Mouse (Mus musculus): ENCODE results near the gene Mslnl. TPM values are rescaled to one million over a fixed set of nuclear protein-coding genes. Genes with fewer than 3 reads are reported as not detected.
"Not testable (repeated sequence)": the region's sequence is repeated elsewhere in the genome, so short reads cannot be mapped to it uniquely, and the experiment has no call there.

Mslnl gene
- total RNA-seq, 2 experiments from 2014 or later = not detected

DNA sequence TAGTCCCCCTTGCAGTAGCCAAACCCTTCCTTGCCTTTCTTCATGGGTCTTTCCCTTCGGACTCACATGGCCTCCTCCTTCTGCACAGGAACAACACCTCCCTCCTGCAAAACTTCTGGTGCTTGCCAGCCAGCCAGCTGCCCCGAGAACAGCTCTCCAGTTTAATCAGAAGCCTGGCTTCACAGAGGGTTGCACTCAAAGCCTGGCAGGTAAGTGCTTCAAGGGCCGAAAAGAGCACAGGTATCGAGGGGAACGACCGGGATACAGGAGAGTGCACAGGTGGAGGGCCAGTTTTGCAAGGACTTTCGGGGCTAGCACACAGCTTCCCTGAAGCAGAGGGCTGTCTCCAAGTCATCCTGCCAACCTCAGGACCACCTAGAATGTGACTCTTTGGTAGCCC lies 3.0 kb downstream of the Mslnl start:
- no peak for ATAC-seq (replicated peaks; ENCODE audit: low FRiP score, poor library complexity, severe bottlenecking)

GRCm38 (mm10) chr17:25741471-25741870 lies 5.6 kb downstream of the Mslnl start:
- ATAC-seq (replicated peaks; ENCODE audit: low FRiP score, poor library complexity, severe bottlenecking) = not testable (repeated sequence)

- no peak for ATAC-seq (replicated peaks; ENCODE audit: low FRiP score, poor library complexity, severe bottlenecking)
Observed at GRCm38 (mm10) chr17:25743831-25744230, 8.0 kb downstream of the Mslnl start.

GRCm38 (mm10) chr17:25744311-25744710 lies 8.5 kb downstream of the Mslnl start:
- ATAC-seq (replicated peaks; ENCODE audit: low FRiP score, poor library complexity, severe bottlenecking) = no peak

DNA sequence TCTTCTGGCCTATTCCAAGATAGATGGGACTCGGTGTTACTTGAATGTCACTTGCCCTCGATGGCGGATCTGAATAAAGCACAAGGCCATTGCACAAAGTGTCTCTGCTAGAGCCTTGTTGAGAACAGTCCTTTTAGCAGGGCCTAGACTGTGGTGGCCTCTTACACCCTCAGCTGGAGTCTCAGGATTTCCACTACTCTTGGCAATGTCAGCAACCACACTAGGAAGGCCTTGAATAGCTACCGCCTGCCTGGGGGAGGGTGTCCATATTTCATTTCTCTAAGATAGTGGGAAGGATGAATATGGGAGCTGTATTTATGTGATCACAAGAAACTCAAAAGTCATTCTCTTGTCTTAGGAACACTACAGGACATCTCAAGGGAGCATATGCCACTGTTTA lies 12.4 kb downstream of the Mslnl start:
- no peak for ATAC-seq (replicated peaks; ENCODE audit: low FRiP score, poor library complexity, severe bottlenecking)

GRCm38 (mm10) chr17:25749314-25749713 lies 13.5 kb downstream of the Mslnl start:
- no peak for ATAC-seq (replicated peaks; ENCODE audit: low FRiP score, poor library complexity, severe bottlenecking)

GRCm38 (mm10) chr17:25751446-25751845 lies 15.6 kb downstream of the Mslnl start:
- ATAC-seq (replicated peaks; ENCODE audit: low FRiP score, poor library complexity, severe bottlenecking) = no peak

DNA sequence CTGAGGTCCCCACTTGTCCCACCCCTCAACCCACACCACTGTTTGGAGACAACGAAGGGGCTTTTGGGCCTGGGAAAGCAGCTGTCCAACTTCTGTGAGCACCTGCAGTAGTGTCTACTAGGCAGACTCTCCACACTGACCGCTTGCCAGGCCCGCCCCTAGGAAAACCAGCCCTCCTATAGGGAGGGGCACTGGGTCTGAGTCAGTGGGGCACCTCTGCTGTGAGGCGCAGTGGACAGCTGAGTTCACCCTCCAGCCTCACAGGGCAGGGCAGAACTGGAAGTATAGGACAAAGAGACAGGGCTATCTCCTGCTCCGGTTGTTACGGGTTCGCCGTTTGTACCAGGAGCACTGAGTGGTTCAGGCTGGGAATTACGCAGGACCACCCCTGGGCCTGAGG lies 18.4 kb downstream of the Mslnl start, which contains the start of gene Msln:
Gene Msln, minus strand, starts transcription at position 138 of the 400 bp plus-strand sequence.
- no peak for ATAC-seq (replicated peaks; ENCODE audit: low FRiP score, poor library complexity, severe bottlenecking)

DNA sequence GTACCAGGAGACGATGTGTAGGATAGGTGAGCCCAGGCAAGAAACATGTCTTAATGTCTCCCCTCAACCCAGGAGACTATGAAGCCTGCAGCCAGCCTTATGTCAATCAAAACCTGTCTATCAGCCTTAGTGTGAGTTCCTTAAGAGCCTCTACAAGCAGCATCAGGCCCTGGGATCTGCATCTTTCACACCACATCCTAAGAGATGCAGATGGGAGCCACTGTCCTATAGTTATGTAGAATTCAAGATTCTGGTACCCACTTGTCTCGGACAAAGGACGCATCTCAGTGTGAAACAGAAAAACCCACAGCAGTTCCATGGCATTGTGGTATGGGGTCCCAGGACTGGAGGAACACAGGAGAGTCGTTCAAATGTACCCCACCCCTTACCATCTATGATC lies 19.2 kb downstream of the Mslnl start:
- no peak for ATAC-seq (replicated peaks; ENCODE audit: low FRiP score, poor library complexity, severe bottlenecking)

GRCm38 (mm10) chr17:25755627-25756377 lies 20.0 kb downstream of the Mslnl start:
- no peak for ATAC-seq (replicated peaks; ENCODE audit: low FRiP score, poor library complexity, severe bottlenecking)

GRCm38 (mm10) chr17:25756378-25757242 lies 20.8 kb downstream of the Mslnl start:
- ATAC-seq (replicated peaks; ENCODE audit: low FRiP score, poor library complexity, severe bottlenecking) = no peak

DNA sequence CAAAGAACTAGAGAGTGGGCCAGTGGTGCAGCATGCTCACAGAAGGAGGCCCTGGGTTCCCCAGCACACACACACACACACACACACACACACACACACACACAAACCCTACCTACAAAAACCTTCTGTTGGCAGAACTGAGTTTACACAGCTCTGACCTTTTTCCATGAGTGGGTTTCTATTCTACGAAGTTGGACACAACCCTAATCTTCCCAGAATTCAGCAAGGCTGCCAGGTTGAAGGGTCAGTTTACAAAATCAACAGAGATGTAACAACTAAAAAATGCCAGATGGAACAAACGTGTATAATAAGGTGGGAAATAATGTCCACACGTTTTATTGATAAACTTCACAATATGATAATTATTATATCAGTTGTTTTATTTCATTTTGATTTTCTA lies 21.8 kb downstream of the Mslnl start:
- ATAC-seq (replicated peaks; ENCODE audit: low FRiP score, poor library complexity, severe bottlenecking) = no peak

DNA sequence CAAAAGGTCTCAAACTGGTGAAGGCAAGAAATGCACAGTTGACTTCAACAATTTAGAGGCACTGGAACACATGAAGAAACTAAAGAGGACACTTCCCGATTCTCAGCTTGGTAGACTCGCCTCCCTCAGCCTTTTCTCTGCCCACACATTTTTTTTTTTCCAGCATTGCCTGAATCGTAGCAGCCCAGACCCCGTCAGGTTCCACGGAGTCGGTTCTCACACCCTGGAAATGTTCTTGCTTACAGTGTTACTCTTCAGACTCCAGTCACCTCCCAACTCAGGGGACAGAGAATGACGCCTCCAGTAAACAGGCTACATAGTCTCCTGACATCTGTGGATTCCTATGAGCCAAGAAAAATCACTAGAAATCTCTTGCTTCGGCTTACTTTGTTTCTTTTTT lies 24.3 kb downstream of the Mslnl start:
- ATAC-seq (replicated peaks; ENCODE audit: low FRiP score, poor library complexity, severe bottlenecking) = no peak

- no peak for ATAC-seq (replicated peaks; ENCODE audit: low FRiP score, poor library complexity, severe bottlenecking)
Observed at GRCm38 (mm10) chr17:25761561-25761970, 25.7 kb downstream of the Mslnl start.

DNA sequence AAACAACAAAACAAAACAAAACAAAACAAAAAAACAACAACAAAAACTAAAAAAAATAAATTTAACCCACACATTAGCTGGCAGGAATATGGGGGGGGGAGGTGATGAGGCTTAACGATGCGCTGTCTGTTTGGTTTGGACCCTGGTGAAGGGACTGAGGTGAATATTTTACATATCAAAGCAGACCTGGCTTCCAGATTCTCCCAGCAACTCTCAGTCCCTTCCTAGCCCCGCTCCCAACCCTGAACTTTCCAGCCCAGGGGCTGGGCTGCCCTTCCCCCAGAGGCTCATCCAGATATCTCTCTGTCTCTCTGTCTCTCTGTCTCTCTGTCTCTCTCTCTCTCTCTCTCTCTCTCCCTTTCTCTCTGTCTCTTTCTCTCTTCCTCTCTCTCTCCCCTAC lies 26.7 kb downstream of the Mslnl start:
- ATAC-seq (replicated peaks; ENCODE audit: low FRiP score, poor library complexity, severe bottlenecking) = no peak

- no peak for ATAC-seq (replicated peaks; ENCODE audit: low FRiP score, poor library complexity, severe bottlenecking)
Observed at GRCm38 (mm10) chr17:25765886-25766285, 30.0 kb downstream of the Mslnl start.

DNA sequence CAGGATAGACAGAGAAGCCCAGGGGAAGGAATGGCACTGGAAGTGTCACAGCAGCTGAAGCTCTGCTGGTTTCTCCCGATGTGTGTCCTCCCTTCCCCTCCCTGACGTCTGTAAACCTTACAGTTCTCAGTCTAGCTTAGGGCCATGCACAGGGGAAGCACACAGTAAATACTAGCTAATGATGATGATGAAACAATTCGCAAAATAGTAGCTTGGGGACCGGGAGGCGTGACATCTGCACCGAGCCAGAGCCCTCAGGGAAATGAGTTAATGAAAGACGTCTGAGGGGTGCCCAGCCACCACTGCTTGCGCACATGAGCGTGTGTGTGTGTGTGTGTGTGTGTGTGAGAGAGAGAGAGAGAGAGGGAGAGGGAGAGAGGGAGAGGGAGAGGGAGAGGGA lies 33.5 kb downstream of the Mslnl start:
- ATAC-seq (replicated peaks; ENCODE audit: low FRiP score, poor library complexity, severe bottlenecking) = no peak

GRCm38 (mm10) chr17:25773549-25774120 lies 37.8 kb downstream of the Mslnl start, which contains the start of gene Narfl:
TSS of gene Narfl (plus strand) at chr17:25773776.
- peak; percentile 97 for ATAC-seq (replicated peaks; ENCODE audit: low FRiP score, poor library complexity, severe bottlenecking)

DNA sequence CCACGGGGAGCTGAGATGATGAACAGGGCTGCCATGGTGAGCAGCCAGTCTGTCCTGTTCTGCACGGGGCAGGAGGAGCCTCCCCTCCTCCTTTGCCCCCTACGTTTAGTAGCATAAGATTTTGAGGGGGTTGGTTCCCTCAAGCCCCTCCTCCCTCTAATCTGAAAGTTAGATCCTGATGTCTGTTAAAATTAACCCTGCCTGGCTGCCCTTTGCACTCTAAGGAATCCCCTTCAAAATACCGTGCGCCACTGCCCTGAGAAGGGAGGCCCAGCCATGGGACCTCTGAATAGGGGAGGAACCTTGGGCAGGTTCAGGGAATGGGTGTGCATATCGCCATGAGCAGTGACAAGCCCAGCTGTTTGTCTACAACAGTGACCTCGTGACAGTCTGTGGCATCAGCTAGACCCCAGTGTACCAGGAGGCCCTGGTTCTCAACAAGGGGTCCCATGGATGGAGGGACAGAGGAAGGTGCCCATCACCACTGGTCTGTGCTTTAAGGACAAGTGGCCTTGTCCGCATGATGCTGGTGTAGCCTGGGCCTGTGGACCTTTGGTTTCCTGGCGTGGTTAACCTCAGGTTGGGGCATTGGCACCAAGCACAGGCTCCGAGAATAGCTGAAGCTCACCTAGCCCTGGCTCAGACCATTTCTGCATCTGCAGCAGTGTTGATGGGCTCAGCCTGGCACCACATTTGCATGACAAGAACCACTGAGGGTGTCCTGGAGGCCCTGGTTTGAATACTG lies 39.6 kb downstream of the Mslnl start:
- no peak for ATAC-seq (replicated peaks; ENCODE audit: low FRiP score, poor library complexity, severe bottlenecking)

GRCm38 (mm10) chr17:25777948-25778347 lies 42.1 kb downstream of the Mslnl start:
- no peak for ATAC-seq (replicated peaks; ENCODE audit: low FRiP score, poor library complexity, severe bottlenecking)

All from erythroblast, adult 5-6 weeks (primary cell).